In genomic region chr16:48750145-48750827, GRCm38 (mm10) we compare ENCODE assay signal across 9 mouse cellular contexts. TPM values are rescaled to one million over a fixed set of nuclear protein-coding genes. Genes with fewer than 3 reads are reported as not detected.
A peak's percentile ranks its signal among the peaks of the same experiment; 100 is the strongest.
DNase-seq lines count a peak whose midpoint lies in the region; ATAC-seq and TF ChIP-seq lines count a peak whose summit lies in the region.
"Had no signal": no experiment of that assay in that cellular context is flagged by ENCODE, and none has a peak within 500 bp of the region (broad histone marks: within the 10 kb centered on the region; RNA-seq: fewer than 3 reads in every experiment).

No protein-coding gene starts in this region.

- ATAC-seq in lung, embryonic 14.5 days (ENCODE audit: insufficient read depth), result no peak
- ATAC-seq in limb, embryonic 11.5 days (ENCODE audit: insufficient number of reproducible peaks, low FRiP score, low TSS enrichment, low read depth), result no peak
- no peak for ATAC-seq in stomach, embryonic 16.5 days (ENCODE audit: insufficient read depth, low FRiP score)

- no peaks in the 10 kb centered on the region for H3K4me1 ChIP-seq in lung, embryonic 14.5 days (ENCODE audit: insufficient read depth)
- H3K4me1 ChIP-seq in limb, embryonic 11.5 days (ENCODE audit: control insufficient read depth, insufficient read depth, low read length), result no peaks in the 10 kb centered on the region
- no peaks in the 10 kb centered on the region for H3K4me1 ChIP-seq in stomach, embryonic 16.5 days (ENCODE audit: control insufficient read depth, insufficient read depth, low read length)

- peak overlapping the region; percentile 6; the same call in 1 of the 2 replicates for H3K4me3 ChIP-seq in lung, embryonic 14.5 days (ENCODE audit: low read depth, low read length)
- H3K4me3 ChIP-seq in limb, embryonic 11.5 days (ENCODE audit: low read depth, low read length), result no peak overlapping the region
- H3K4me3 ChIP-seq in stomach, embryonic 16.5 days (replicated peaks; ENCODE audit: low read length), result no peak overlapping the region

- H3K4me2 ChIP-seq in lung, embryonic 14.5 days, result peak overlapping the region; percentile 52
- peak overlapping the region; percentile 15; the same call in 1 of the 2 replicates for H3K4me2 ChIP-seq in limb, embryonic 11.5 days (ENCODE audit: low read depth, severe bottlenecking)
- peak overlapping the region; percentile 46 for H3K4me2 ChIP-seq in stomach, embryonic 16.5 days (ENCODE audit: low read depth, low read length)

- H3K36me3 ChIP-seq in lung, embryonic 14.5 days (ENCODE audit: insufficient read depth), result no peaks in the 10 kb centered on the region
- H3K36me3 ChIP-seq in limb, embryonic 11.5 days (ENCODE audit: control insufficient read depth, insufficient read depth, low read length), result no peaks in the 10 kb centered on the region
- no peaks in the 10 kb centered on the region for H3K36me3 ChIP-seq in stomach, embryonic 16.5 days (ENCODE audit: control insufficient read depth, insufficient read depth, low read length)

- no peak overlapping the region for H3K27ac ChIP-seq in lung, embryonic 14.5 days (ENCODE audit: low read depth)
- no peak overlapping the region for H3K27ac ChIP-seq in limb, embryonic 11.5 days (replicated peaks; ENCODE audit: low read depth, low read length)
- no peak overlapping the region for H3K27ac ChIP-seq in stomach, embryonic 16.5 days (ENCODE audit: low read length)
- H3K27ac ChIP-seq: liver, embryonic 14.5 days had no signal

- no peaks in the 10 kb centered on the region for H3K9me3 ChIP-seq in lung, embryonic 14.5 days (ENCODE audit: low read depth, low read length)
- no peaks in the 10 kb centered on the region for H3K9me3 ChIP-seq in limb, embryonic 11.5 days (ENCODE audit: control insufficient read depth, low read length)
- H3K9me3 ChIP-seq in stomach, embryonic 16.5 days (replicated peaks; ENCODE audit: control insufficient read depth, low read length), result no peaks in the 10 kb centered on the region

- no peak overlapping the region for H3K9ac ChIP-seq in lung, embryonic 14.5 days
- H3K9ac ChIP-seq in limb, embryonic 11.5 days (ENCODE audit: low read length), result no peak overlapping the region
- no peak overlapping the region; the same call in 1 of the 2 replicates for H3K9ac ChIP-seq in stomach, embryonic 16.5 days (ENCODE audit: low read length)
- H3K9ac ChIP-seq: liver, embryonic 14.5 days had no signal

- H3K27me3 ChIP-seq in lung, embryonic 14.5 days (ENCODE audit: insufficient read depth, low read length), result no peaks in the 10 kb centered on the region
- H3K27me3 ChIP-seq in limb, embryonic 11.5 days (ENCODE audit: control insufficient read depth, insufficient read depth, low read length), result no peaks in the 10 kb centered on the region
- no peaks in the 10 kb centered on the region for H3K27me3 ChIP-seq in stomach, embryonic 16.5 days (ENCODE audit: control insufficient read depth, insufficient read depth, low read length)

- TF ChIP-seq CTCF in lung, embryonic 14.5 days (IDR thresholded peaks at IDR 0.05; ENCODE audit: low read depth), result no peak

- WGBS in lung, embryonic 14.5 days, result 8% methylated on average over 26 of the region's 26 CpGs
- 26% methylated on average over 26 of the region's 26 CpGs for WGBS in limb, embryonic 11.5 days
- WGBS in stomach, embryonic 16.5 days, result 16% methylated on average over 26 of the region's 26 CpGs

- peak; percentile 32 to 39 for DNase-seq in cerebellum, postnatal 10 days
- DNase-seq in cerebellum, adult 11-12 months, result no peak
- peak; percentile 12 for DNase-seq in lung, embryonic 14.5 days
- no peak for DNase-seq in lung, postnatal 14 days
- peak; percentile 40 for DNase-seq in limb, embryonic 11.5 days (ENCODE audit: low spot score)
- DNase-seq in adrenal gland, postnatal 36 days, result no peak
- DNase-seq in layer of hippocampus, postnatal 36 days, result no peak

RNA-seq across cellular contexts. Expression of gene Trat1, which starts 21.5 kb away (rescaled TPM):
- polyA plus RNA-seq in lung, embryonic 14.5 days (2014; fragmentation: Nextera tagmentation; extraction: Ambion mirVana), result not detected in 2 replicates
- polyA plus RNA-seq in limb, embryonic 11.5 days (2014; fragmentation: Nextera tagmentation; extraction: Ambion mirVana), result not detected in 2 replicates
- polyA plus RNA-seq in stomach, embryonic 16.5 days (2015; fragmentation: Nextera tagmentation; extraction: Ambion mirVana), result 0.08 TPM in 1 of 2 replicates, not detected in the other
- not detected for total RNA-seq in adrenal gland, postnatal 36 days (2021)
- under 1 TPM; 0.17 to 0.23 TPM for total RNA-seq in layer of hippocampus, postnatal 36 days (2021)
- polyA plus RNA-seq: liver, embryonic 14.5 days had no signal

Comparison
In these comparisons a context has a peak if more than half of its experiments do, and no peak if none do; other contexts are left out.
1. DNase-seq: peak in cerebellum, postnatal 10 days (2 of 2), lung, embryonic 14.5 days (single experiment) and limb, embryonic 11.5 days (single experiment); none in cerebellum, adult 11-12 months (single experiment), lung, postnatal 14 days (single experiment), adrenal gland, postnatal 36 days (0 of 2) and layer of hippocampus, postnatal 36 days (0 of 2).
2. Peak in every context shown above with its lines, with median percentiles within 50 percentile points of each other: H3K4me2 ChIP-seq.